Mouse (Mus musculus) lung, postnatal 4 days (tissue): ENCODE measurements around the gene Atp1b1.

Experiments
- DNase-seq, 2 experiments: peaks; one replicate each; pipeline ENCODE4 v3.0.0; 2021

Gene Atp1b1

GRCm38 (mm10) chr1:164461726-164462125, 3.6 kb upstream of the Atp1b1 start:
- peak; percentile 41 to 66 for DNase-seq

- peak in 1 of 2 experiments; percentile 64 for DNase-seq
Measured at GRCm38 (mm10) chr1:164460921-164461697, 3.0 kb upstream of the Atp1b1 start.

DNA sequence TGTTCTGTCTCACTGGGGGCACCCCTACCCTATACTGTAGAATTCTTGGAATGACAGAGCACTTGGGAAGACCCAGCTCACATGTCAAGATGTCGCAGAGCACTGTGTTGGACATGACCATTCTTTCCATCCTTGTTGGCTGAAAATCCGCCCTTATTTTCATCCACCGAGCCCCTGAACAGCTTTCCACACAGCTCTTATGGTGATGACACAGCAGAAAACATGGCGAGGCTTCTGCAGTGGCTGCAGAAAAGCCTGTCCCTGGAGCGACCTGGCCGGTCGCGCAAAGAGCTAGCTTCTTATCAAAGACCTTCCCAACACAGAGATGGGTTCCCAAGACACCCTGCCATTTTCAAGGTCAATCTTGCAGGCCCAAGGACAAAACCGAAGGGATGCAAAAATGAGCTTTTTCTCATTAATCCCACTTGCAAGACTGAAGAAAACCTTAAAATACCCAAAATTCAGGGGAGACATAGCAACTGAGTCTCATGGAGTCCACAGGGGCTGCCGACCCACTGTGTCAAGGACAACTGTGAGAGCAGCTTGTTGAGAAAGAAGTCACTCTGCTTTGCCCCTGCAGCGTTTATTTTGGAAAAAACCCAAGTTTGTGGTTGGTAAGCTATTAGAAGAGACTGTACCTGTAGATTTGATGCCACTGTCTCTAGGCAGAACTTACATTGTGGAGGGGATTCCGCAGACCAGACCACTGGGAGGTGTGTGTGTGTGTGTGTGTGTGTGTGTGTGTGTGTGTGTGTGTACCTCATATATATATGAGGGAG, 1.2 kb upstream of the Atp1b1 start:
- DNase-seq = no peak

DNA sequence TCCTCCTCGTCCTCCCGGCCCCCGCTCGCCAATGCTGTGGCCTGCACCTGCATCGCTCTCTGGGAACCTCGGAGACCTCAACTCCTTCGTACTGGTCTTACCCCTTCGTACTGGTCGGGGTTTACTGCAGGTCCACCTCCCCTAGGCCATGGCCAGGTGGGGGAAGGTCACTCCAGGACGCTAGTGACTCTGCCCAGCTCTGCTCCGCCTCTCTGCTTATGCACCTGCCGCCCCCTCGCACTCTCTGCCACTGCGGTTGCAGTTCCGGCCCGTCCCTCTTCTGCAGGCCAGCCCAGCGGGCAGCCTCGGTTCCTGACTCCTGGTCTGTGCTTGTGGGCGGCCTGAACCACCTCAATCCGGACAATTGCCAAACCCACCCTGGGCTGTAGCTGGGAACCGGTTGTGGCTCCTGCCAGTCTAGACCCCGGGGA, 481 bp upstream of the Atp1b1 start:
- DNase-seq = peak; percentile 76 to 88

DNA sequence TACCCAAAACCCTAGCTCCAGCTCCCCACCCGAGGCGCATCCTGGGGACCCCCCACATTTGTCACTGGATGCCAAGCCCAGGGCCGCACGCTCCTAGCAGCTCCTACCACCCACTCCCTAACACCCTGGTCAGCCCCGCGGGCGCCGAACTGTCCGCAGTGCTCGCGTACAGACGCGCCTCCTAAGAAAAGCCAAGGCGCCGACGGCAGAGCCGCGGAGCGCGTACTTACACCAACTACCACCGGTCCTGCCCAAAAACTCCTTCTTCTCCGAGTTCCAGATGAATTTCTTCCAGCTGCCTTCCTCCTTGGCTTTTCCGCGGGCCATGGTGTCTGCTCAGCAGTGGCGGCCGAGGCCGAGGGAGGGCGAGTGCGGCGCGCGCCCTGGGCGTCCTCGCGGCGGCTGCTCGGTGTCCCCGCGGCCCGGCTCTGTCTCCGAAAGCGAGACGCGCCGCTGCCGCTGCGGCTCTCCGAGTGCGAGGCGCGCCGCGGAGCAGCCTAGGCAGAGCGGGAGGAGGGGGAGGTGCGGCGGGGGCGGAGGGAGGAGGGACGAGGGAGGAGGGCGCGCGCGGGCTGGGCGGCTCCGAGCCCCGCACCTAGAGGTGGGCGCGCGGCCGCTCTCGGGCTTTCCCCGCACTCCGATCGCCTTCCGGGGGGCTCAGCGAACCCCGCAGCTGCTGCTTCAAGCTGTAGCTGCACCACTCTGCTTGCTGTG, 467 bp downstream of the Atp1b1 start:
- DNase-seq = peak; percentile 70 to 82

DNA sequence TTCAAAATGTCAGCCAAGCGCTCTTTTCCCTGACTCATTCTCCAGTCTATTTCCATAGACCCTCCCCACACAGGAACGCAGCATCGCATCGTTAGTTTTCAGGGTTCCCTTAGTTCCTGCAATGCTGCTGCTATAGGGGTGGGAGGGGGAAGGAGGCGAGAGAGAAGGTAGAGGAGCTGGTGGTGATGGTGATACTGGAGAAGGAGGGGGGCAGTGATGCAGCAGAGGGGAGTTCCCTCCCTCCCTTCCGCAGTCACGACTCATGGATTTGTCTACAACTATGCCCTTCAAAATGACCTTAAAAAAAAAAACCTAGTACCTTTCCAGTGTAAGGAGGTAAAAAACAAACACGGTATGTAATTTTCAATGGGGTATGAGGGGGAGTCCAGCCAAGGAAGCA, 1.4 kb downstream of the Atp1b1 start:
- no peak for DNase-seq

- peak; percentile 71 to 86 for DNase-seq
Measured at GRCm38 (mm10) chr1:164456065-164456464, 2.1 kb downstream of the Atp1b1 start.

DNA sequence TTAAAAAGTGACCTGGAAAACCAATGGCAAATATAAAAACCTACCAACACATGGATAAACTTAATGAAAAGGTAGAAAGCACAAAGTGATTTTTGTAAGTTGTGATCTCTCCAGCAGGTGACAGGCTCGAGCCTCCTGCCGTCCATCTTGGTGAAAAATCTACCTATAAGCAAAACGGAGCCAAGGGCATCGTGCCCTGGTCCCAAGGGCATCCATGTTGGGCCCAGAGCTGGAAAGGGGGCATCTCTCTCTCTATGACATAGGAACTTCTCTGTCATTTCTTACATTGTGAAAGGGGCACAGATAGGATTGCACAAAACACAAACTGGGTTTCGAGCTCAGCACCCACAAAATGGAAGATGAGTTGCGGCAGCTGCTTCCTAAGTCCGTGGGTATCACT, 2.5 kb downstream of the Atp1b1 start:
- no peak for DNase-seq

DNA sequence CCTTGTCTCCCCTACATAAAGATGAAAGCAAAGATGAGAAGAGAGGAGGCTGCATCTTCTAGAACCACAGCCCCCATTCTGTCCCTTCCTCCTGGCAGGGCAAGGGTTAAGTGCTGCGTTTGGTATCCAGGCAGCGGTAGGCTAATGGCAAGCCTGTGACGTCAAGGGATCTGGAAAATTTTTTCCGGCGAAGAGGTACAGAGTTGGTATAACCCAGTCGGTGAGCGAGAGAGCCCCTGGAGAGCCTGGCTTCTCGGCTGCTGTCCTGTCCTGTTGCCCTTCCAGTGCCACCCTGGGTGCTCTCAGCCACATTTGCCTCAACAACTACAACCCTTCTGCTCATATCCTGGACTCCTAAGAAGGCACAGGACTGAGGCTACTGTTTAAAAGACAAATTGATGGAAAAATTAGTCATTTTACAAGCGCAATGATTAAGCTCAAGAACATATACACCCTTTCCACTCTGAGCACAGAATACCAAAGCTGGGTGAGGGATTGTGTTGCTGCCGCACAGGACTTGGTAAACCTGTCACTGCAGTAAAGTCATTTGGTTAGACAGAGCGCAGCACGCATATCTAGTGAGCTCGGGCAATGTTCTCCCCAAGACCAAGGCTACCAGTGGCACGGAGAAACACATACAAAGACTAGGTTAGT, 3.3 kb downstream of the Atp1b1 start:
- peak; percentile 48 to 54 for DNase-seq

DNA sequence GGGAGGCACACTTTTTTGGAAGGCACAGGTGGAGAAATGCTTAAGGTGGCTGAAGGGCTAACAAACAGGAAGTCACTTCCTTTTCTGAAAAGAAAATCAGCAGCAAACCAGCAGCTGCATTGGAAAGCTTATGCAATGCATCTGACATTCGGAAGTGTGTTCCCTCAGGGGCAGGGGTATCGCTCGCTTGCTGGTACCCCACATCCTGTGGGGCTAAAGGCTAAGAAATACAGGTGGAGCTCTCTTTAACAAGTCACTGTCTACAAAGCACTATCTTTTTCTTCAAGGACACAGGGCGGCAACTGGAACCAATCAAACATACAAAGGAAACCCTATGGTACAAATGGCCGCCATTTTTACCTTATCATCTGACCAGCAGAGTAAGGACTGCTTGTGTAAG, 4.4 kb downstream of the Atp1b1 start:
- DNase-seq = no peak

DNA sequence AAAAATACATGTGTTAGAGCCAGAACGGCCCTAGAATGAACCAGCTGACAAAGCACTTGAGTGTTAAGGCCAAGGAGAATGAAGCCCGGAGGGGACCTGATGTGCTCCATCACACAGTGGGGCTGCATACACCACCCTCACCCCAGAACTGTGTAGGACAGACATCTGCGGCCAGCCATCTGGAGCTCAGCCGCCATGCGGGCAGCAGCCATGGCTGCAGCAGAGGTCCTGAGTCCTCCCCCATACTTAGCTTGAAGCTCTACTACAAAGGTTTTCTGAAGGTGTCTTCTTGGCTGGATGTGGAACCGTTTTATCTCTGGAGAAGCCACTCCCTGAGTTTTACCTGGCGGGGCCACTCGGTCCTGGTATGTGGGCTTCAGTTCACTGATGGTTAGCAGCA, 5.0 kb downstream of the Atp1b1 start:
- no peak for DNase-seq

DNA sequence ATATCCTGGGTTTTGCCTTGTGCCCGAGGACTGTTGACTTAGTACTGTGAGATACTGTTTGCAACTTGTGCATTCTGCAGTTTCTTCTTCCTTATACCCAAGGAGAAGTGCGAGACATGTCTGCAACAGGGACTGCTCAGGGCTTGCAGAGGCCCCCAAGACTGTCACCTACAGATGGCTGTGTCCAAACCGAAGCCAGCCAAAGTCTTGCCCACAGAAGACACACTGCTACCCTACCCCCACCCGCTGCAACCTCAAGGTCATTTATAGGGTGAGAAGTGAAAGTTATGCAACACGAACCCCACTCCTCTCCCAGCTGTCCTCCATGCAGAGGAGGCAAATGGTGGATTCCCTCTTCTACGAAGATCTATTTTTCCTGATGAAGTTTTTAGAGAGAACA, 5.6 kb downstream of the Atp1b1 start:
- DNase-seq = no peak

GRCm38 (mm10) chr1:164451346-164451745, 6.8 kb downstream of the Atp1b1 start:
- DNase-seq = no peak

GRCm38 (mm10) chr1:164450644-164451043, 7.5 kb downstream of the Atp1b1 start:
- no peak for DNase-seq

GRCm38 (mm10) chr1:164450231-164450630, 7.9 kb downstream of the Atp1b1 start:
- DNase-seq = no peak

DNA sequence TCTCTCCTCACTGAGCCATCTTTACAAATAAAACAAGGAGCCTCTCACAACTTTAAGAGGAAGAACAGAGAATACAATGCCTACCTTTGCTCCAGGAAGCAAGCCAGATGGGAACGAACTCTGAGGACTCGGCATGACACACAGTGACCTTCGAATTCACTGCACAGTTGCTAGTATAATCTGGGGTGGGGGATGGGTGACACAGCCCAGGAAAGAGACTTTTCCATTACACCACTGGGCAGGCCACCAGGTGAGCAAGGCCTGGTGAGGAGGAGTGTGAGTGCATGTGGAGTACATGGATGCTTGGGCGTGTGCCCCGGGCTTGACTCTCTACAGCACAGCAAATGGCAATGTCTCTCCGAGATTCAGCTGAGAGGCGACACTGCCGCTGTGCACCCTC, 8.5 kb downstream of the Atp1b1 start:
- no peak for DNase-seq

DNA sequence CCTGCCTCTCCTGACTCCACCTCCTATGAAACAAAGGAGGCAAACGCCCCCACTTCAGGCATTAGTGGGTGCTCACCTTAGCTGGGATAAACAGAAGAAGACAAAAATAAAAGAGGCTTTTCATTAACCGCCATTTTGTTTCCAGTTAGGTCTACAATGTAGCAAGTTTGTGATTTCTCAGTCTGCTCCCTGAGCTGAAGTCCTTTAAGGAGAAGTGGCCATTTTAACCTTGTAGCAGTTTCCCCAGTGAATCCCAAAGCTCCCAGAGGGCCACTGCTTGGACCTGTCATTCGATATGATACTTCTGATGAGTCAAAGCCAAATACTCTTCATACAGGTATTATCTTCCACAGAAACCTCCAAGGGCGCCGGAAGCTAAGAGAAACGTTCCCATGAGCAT, 10.6 kb downstream of the Atp1b1 start:
- DNase-seq = no peak

GRCm38 (mm10) chr1:164446535-164446934, 11.6 kb downstream of the Atp1b1 start:
- no peak for DNase-seq

DNA sequence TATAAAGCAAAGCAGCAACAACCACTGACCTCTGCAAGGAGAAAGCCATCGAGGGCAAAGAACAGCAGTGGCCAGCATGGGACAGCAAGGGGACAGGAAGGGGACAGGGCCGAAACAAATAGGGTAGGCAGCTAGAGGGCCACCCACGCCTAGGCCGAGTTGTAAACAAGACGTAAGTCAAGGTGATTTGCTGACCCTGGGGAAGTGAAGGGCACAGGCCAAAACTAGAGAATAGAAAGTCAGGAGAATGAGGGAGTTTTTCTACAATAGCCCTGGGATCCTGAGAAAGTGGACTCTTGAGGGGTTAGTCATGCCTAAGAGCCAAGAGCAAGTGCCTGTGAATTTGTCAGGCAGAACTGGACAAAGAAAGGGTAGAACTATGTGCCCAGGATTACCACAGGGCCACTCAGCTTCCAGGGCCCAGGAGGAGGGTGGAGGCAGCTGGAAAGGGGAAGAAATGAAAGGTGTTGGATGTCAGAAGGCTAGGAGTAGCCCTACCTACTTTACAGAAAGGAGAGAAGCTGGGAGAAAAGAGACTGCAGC, 12.5 kb downstream of the Atp1b1 start:
- no peak for DNase-seq

DNA sequence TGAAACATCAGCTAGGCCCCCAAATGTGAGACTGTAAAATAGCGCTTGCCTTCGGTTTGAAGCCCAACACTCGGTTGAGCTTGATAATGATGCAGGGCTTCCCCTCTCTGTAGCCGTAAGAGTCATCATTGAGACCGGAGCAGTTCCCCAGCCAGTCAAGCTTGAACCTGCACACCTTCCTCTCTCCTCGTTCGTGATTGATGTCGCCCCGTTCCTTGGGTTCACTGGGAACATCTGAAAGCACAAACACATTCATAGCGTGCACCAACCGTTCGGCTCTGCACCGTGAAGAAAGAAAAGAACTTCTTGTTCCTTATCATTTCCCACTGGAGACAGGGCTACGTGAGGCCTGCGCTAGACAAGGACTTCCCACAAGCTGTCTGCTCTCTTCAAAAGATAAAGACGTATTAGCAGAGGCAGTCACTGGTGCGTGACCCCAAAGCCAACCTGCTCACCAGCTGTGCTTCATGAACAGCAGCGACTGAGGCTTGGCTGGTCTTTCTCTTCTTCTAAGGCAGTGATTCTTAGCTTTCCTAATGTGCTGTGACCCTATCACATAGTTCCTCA, 16.7 kb downstream of the Atp1b1 start:
- no peak for DNase-seq

GRCm38 (mm10) chr1:164440708-164441407, 17.3 kb downstream of the Atp1b1 start:
- DNase-seq = no peak

DNA sequence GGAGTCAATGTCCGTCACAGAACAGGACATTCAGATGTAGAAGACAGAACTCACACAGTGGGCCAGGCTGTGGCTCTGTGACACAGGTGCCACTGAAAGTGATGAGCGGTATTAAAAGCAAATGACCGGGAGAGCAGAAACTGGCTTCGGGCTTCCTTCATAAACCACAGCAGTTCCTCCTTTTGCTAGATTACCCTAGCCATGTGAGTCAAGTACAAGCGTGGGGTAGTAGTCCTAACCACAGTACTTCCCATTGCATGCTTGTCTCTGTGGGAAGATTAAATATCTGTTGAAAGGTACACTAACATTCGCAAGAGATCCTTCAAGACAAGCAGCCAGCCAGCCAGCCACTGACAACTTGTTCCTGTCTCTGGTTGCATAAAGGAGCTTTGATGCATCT, 17.9 kb downstream of the Atp1b1 start:
- no peak for DNase-seq
